Mouse (Mus musculus) bone marrow macrophage, adult 2 months (primary cell): Measurements from ENCODE around the gene Arfgap1.

Experiments
- CTCF ChIP-seq: IDR thresholded peaks from 2 replicates; pipeline ENCODE4 v1.5.1; 2012; ENCODE audit warnings: low read depth, mild to moderate bottlenecking, low read length, moderate library complexity
- POLR2A ChIP-seq: IDR thresholded peaks from 2 replicates; pipeline ENCODE4 v1.6.1; 2012; ENCODE audit warnings: mild to moderate bottlenecking, low read depth, low read length, borderline replicate concordance

DNA sequence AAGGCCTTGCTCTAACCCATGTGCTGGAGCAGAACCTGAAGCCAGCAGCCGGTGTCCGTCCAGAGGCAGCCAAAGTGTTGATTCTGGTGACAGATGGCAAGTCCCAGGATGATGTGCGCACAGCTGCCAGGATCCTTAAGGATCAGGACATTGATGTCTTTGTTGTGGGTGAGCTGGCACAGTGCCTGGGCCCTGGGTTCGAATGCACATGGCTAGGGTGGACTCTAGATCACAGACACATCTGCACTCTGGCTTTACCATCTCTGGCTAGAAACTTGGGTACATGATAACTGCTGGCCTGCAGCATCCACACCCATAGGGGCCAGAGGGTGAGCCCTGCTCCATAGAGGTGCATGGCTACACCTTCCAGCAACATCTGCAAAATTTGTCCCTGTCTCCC is 28.4 kb downstream of the Arfgap1 start:
- TF ChIP-seq POLR2A (no peak), CTCF (no peak)
